Mouse (Mus musculus): ENCODE measurements at regions not wholly inside any gene's neighbourhood (a gene's known extent, or its start where the extent isn't known, plus 50 kb on each side); places are given as distances from the start of the nearest gene placed in this dataset.

GRCm38 (mm10) chr11:32126786-32127185 lies 73.3 kb downstream of the Il9r start:
- TF ChIP-seq MAX (IDR thresholded peaks at IDR 0.05; ENCODE audit: low read length) (no peak), USF1 (IDR thresholded peaks at IDR 0.05; ENCODE audit: low read depth, low read length) (no peak), TCF12 (IDR thresholded peaks at IDR 0.05; ENCODE audit: low read depth, low read length) (no peak), POLR2A (IDR thresholded peaks at IDR 0.05; ENCODE audit: low read depth, low read length) (no peak), EP300 (IDR thresholded peaks at IDR 0.05; ENCODE audit: low read length) (no peak), CTCF (conservative IDR thresholded peaks at IDR 0.05 in 1 of 2, IDR thresholded peaks at IDR 0.05 in 1 of 2; ENCODE audit: low read depth in 2 of 2, low read length in 2 of 2) (no peak), MXI1 (IDR thresholded peaks at IDR 0.05; ENCODE audit: low read depth, low read length) (no peak), USF2 (conservative IDR thresholded peaks at IDR 0.05; ENCODE audit: low read depth, low read length) (no peak), SMC3 (IDR thresholded peaks at IDR 0.05; ENCODE audit: low read depth, low read length) (no peak)

Measured in CH12.LX (cell line).